Mouse (Mus musculus) mouse trophoblast stem cell (cell line): ENCODE results near the gene Pcsk7.

Experiments
- in situ Hi-C, 2 experiments: fragments of 300-500 bp; cut with MseI, MboI; formaldehyde crosslinking; loops; 2 replicates in 1 of 2; 3 replicates in 1 of 2; pipeline ENCODE4 v1.15.1; 2025

The Pcsk7 gene

DNA sequence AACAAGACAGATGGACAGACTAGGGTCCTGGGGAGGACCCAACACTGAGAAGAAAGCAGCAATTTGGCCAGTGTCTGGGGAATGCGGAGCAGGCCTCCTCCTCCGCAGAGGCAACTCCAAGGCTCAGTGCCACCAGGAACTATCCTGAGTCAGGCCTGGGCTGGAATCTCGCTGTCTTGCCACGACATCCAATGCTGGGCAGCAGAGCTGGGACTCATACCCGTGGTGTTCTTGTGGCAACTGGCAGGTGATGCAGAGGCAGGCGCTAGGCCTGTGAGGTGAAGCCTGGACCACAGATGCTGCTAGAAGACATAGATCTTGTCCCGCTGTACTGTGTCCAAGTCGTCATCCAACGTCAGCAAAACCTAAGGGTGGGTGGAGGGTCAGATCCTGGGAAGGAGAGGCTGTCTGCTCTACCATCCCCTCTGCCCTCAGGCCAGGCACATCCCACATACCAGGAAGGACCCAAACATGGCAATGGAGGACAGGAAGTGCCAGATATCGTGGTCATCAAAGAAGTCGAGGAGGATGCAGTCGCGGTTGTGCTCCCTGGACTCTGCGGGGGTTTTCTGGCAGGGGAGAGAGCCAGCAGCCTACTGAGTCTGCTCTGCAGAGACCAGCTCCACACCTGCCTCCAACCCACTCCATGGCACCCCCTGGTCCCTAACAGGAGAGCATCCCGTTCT is 32.8 kb downstream of the Pcsk7 start:
- in situ Hi-C loops: no loop called here

DNA sequence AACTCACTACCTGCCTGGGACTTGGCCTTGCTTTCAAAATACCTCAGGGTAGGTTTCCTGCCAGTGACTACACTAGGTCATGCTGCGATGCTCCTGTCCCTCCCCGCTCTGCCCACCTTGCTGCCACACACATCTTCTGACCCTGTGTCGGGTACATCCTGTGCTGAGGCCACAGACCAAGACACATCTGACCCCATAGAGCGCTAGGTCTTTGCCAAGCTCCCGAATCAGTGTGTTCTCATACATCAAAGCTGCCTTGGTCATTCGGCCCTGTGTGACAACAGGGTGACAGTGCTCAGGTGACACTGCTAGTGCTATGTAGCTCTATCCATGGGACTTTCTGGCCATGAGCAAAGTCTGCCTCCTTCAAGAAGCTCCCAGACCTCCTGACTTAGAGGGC is 33.5 kb downstream of the Pcsk7 start:
- in situ Hi-C loops: no loop called here

DNA sequence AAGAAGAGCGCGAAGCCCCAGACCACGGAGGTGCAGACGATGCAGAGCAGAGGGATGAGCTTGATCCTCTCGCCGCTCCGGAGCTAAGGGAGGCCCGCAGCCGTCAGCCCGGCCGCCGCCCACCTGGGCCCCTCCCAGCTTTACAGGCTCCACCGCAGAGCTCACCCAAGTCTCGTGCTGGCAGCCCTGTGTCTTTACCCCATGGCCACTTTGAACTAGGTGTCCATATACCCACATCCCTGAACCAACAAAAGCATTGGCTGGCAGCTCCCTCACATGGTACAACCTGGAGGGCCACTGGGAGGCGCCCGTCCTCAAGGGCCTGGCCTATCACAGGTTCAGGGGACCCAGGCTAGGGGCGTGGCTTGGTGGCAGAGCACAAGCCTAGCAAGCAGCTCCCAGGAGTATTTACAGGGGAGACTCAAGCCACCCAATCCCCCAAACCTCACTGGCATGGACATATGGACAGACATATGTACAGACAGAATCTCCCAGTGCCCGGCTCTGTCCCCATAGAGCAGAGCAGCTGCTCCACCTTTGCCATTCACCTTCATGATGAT is 35.1 kb downstream of the Pcsk7 start:
- in situ Hi-C loops: no loop called here

DNA sequence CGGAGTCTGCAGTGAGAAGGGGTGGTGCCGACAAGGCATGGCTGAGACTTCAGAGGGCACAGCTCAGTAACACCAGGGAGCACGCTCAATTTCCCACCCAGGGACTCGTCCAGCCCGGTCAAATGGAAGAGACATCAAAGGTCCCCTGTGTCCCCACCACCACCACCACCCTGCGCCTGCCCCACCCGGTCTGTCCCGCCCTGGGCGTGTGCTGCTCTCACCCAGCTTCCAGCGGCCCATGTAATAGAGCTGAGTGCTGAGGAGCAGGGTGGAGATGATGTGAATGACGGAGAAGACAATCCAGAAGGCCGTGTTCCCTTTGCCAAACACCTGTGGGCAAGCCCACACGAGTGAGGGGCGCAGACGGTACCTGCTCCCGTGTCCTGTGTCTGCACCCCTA is 36.2 kb downstream of the Pcsk7 start:
- in situ Hi-C loops: no loop called here

DNA sequence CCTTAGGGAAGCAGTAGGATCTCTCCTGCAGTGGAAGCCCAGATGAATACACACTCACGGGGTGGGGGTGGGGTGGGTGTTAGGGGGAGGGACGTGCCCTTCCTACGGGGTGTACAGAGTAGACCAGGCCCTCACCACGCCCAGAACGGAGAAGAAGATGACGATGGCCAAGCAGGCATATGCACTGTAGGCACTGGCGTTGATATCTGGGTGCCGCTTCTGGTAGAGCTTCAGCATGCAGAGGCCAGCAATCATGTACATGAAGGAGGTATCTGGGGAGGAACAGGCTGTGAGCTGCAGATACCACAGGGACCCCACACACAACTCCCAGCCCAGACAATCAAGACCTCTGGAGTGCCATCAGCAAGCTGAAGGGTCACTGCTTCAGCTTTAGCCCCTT is 36.6 kb downstream of the Pcsk7 start:
- in situ Hi-C loops: no loop called here

DNA sequence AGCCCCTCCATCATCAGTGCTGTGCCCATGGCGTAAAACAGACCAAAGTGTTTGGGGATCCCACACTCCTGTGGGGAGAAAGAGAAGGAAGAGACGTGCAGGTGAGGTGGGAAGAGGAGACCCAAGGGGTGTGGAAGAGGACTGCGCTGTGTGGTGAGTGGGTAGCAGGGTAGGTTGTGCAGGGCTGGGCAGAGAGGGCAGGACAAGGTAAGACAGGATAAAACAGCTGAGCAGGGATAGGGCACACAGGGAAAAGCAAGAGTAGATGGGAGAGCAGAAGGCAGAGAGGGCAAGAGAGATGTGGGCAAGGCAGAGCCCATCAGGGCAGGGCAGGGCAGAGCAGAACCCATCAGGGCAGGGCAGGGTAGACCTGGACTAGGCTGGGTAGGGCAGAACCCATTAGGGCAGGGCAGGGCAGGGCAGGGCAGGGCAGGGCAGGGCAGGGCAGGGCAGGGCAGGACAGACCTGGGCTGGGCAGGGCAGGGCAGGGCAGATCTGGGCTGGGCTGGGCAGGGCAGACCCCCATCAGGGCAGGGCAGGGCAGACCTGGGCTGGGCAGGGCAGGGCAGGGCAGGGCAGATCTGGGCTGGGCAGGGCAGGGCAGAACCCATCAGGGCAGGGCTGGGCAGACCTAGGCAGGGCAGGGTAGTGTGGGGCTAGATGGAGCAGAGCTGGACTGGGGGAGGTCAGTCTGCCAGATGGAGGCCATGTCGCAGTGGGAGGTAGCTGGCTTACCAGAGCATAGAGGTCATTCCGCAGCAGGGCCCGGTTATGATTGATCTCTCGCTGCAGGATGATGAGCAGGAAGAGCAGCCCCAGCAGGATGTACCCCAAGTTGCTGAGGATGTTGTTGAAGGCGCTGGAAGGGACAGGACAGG is 37.6 kb downstream of the Pcsk7 start:
- in situ Hi-C loops: no loop called here

DNA sequence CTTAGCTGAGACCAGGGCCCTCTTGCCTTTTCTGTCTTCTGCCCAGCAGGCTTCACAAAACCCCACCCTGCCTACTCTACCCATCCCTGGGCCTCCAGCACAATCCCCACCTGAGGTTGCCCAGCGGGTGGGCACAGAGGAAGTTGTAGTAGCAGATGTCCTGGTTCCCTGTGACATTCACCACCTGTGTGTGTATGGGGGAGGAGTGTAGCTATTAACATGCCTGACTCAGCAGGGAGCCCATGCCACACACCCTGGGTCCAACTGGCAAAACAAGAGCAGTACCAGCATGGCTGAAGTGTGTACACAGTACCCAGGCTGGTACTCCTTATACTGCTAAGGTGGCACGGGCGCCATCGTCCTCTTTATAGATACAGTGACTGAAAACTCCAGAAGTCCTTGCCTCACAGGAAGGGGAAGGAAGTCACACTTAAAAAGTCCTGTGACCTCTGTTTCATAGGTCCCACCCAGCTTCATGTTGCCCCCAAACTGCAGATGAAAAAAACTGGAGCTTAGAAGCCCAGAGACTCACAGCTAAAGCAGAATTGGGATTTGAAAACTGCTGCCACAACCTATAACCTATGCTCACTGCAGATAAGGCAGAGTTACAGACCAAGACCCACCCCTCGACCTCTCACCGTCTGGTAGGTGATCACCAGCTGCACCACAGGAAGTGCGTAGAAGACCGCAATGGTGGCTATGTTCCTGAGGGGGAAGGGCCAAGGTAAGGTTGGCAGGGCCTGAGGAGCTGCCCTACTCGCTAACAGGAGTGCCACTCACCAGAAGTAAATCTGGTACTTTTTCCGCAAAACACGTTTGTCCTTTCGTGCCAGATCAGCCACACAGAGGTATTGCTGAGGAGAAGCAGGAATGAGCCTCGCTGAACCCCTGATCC is 38.5 kb downstream of the Pcsk7 start:
- in situ Hi-C loops: no loop called here

DNA sequence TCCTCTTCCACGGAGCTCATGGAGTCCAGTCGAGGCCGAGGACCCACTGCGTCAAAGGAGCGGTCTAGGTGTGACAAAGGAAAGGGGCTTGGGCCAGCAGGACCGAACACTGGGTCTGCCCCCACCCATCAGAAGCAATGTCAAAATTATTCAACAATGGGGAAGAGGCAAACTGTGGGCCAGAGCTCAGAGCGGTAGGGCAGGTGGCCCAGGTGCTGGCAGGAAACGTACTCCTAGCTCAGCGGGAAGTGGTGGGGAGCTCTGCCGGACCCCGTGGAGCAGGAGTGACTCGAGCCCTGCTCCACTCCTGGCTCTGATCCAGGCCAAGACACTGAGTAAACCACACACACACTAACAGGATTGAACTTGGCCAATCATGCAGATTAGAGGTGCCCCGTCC is 39.4 kb downstream of the Pcsk7 start:
- in situ Hi-C loops: no loop called here

DNA sequence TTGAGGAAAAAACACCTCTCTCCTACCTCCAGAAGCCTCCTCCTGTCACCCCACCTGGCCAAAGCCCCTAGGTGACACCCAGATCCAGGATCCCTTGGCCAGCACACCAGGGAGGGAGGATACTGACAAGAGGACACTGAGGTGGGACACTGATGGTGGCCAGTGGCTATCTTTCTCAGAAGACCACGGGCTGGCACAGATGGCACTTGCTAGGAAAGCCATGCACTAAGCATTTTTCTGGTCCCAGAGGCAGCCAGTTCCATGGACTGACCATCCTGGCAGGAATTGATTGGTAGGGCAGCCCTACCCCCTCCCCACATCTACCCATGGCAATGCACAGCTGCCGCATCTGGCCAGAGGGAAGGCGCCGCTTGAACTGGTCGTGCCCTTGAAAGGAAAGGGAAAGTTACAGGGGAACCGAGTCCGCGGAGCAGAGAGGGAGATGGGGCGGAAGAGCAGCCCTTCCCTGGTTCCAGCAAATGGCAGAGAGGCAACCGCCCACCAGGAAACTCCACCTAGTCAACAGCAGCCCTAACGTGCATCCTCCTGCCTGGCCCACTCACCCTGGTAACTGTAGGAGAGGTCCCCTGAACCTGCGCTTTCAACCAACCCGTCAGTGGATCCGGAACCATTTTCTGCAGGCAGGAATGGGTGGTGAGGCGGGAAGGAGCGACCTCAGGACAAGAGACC is 40.0 kb downstream of the Pcsk7 start:
- in situ Hi-C loops: no loop called here

DNA sequence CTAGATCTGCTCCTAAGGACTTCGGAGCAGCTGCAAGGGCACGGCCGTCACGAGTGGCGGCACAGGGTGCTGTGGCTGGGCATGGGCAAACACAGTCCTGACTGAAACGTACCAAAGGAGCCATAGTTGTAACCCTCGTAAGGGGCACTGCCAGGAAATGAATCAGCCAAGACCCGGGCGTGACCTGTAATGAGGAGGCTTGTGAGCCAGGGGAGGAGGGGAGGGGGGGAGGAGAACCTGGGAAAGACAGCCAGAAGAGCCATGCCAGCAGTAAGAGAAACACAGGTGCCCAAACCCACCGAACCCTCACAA is 40.5 kb downstream of the Pcsk7 start:
- in situ Hi-C loops: no loop called here

DNA sequence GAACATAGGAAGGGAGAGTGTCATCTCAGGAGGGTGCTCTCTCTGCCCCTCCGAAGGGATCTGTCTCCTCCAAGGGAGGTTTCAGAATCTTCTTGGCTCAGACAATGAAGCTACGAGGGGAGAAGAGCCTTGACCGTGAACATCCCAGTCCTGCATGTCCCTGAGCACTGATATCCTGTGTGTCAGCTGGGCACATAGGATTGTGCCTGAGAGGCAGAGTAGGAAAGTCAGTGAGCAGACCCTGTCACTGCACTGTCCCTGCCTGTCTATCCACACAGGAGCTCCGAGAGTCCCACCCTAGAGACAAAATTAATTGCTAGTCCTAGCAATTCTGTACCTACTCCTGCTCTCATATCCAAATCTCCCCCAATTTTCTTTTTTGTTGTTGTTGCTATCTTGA is 45.8 kb downstream of the Pcsk7 start:
- in situ Hi-C loops: no loop called here

DNA sequence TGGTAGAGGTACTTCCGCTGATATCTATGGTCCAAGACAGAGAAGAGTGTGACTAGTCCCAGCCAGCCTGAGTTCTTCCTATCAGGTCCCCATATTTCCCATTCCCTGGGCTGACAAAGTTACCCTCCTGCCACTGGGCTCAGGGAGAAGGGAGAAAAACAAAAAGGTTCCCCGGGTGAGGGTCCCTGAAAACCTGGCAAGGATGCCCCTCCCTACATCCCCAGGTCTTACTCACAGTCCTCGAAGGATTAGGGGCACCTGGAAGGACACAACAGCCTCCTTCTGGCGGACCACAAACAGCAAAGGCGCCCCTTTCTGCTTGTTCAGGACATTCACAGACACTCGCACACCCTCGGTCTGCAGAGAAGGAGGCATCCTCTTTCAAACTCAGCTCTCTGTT is 46.6 kb downstream of the Pcsk7 start:
- in situ Hi-C loops: no loop called here

DNA sequence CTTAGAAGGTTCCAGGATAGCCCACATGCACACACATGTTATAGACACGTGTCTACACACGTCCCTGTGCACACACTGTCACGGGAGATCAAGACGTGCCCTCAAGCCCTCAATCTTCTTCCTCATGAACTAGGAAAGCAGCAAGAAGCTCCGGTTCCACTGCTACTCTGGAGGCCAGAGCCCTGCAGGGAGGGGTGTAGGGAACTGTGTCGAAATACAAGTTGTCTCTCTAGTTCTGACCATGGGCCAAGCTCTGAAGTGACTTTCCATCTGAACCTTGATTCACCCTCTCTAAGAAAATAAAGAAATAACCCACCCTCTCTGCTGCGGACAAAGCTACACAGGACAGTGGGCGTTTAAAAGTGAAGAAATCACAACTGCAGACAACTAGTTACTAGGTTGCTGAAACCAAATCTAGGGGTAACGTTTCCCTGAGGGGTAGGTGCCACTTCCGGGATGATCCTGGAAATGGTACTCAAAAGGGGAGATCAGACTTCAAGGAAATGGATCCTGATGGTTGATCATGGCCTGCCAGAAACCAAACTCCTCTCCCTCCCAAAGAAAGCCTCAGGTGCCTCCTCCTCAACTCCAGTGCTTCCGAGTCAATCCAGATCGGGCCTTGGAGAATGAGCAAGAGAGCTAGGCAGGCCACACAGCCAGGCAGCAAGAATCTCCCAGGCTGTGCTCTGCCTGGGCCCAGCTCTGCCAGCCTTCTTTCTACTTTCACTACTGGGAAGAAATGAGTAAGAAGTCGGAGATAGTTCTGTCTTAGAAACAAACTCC is 47.4 kb downstream of the Pcsk7 start:
- in situ Hi-C loops: no loop called here

DNA sequence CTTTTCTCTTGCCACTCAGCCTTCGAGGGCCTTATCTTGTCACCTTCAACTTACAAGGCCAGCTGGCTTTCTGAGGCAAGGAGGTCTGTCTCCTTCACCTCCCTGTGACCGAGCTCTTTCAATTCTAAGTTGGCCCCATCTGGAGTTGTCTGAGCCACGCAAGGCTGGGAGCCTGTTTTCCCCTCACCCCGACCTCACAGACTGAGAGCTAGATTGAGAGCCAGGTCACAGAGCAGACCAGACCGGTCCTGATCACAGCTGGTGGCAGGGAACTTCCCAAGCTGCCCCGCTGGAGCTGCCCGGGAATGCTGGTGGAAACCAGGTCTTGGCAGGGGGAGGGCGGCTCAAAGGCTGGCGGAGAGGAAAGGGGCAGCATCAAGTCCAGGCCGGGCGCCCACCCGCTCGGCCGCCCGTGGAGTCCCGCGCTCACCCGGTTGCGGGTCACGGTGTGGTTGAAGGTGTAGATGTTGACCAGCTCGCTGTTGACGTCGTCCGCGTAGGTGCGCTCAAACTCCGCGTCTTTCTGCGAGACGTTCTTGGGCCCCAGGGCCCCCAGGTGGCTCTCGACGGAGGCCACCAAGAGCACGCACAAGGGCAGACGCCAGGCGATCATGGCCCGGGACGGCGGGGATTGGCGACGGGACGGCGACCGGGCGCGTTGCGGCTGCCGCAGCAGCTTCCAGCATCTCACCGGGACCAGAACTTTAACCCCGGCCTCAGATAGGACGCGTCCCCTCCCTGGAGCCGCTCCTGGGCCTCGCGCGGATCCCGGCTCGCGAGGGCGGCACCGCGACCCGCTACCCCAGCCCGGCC is 48.2 kb downstream of the Pcsk7 start:
- in situ Hi-C loops: no loop called here

DNA sequence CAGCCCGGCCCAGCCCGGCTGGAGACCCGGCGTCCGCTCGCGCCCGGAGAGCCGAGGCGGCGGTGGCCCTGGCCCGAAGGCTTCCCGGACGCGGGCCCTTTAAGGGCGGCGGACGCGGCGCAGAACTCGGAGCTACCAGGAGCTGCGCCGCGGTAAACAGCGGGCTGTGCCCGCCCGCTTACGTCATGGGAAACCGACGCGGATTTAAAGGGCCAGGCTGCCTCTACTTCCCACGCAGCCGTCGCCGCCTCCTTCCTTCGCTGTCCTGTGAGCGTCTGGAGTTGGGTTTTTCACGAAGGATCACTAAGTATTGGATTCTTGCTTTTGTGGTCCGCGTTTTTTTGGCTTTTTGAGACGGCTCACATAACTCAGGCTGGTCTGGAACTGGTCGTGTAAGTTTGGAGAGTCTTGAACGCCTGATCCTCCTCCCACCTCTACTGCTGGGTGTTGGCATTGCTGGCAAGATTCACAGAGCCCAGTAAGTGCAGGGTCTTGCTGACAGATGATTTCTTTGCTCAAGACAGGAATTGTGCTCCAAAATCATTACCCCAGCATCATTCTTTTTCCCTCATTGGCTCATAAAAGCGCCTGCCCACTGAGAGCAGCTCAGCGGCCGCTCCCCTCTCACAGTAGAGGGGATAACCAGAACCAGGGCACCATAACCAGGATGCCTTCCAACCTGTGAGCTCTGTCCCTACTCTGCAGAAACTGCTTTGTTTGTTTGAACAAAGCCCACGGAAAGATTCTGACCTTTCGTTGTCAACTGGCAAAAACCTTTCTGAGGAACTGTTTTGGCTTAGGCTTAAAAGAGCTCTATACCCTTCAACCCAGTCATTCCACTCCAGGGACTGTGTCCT is 49.0 kb downstream of the Pcsk7 start, which contains the start of gene Sidt2:
Gene Sidt2, minus strand, starts transcription at position 152 of the 857 bp plus-strand sequence.
- in situ Hi-C loops: no loop called here

DNA sequence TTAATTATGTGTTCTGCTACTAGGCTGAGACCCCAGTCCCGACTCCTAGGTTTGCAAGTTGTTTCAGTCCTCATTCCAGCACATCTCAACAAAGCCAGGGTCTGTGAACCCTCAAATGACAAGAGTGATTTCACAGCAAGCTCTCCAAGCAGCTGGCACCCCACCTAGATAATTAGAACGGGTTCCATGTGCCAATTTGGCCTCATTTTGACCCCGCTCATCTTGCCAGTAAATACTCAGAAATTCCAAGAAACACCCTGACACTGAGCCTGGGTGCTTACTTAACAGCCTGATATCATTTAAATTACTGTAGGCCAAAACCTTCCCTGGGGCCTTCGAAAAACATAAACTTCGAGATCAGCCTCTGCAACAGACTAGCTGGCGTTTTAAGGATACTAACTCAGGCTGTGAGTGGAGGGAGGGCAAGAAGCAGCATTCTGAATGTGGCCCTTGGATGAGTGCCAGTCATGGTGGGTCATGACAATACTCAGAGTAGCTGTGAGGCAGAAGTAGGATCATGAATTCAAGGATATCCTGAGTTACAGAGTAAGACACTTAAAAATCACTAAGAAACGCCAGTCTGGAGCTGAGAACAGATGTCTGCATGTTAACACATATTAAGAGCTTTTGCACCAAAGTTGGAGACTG is 51.9 kb downstream of the Pcsk7 start:
- in situ Hi-C loops: no loop called here

DNA sequence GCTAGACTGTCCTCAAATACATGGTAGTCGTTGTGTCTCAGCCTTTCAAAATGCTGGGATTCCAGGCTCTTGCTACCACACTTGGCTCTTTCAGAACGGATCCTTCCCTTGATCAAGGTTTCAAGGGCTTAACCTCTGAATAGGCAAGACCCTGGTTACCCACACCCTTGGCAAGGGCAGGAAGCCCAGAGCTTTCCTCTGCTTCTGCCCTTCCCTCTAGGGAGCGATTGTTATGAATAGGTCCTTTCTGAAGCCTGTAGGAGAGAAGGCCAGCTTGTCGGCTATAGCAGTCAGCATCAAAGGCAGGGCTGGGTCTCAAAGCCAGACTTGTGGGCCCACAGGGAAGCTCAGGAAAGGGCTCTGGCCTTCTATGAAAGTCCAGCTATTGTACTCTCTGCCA is 52.6 kb downstream of the Pcsk7 start:
- in situ Hi-C loops: no loop called here

DNA sequence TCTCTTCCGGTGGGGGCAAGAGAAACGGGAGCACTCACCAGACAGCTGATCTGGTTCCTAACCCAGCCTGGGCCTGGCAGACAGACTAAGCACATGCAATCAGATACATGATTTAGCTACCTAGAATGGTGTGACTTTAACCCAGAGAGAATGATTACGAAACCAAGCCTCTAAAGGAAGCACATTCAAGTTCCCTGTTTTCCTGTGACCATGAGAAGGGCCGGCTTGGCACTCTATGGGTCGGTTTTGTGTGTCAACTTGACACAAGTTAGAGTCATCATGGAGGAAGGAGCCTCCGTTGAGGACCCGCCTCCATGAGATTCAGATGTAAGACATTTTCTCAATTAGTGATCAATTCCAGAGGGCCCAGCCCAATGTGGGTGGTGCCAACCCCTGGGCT is 53.4 kb downstream of the Pcsk7 start:
- in situ Hi-C loops: no loop called here
